Mouse (Mus musculus) MEL-GATA-1-ER (cell line): ENCODE data around the gene Gatm.

Source experiments
- DNase-seq: peaks from one replicate; pipeline ENCODE4 v3.0.0-alpha.2; 2012; ENCODE audit warnings: low read depth; ENCODE audit errors: extremely low read depth

Gene Gatm

DNA sequence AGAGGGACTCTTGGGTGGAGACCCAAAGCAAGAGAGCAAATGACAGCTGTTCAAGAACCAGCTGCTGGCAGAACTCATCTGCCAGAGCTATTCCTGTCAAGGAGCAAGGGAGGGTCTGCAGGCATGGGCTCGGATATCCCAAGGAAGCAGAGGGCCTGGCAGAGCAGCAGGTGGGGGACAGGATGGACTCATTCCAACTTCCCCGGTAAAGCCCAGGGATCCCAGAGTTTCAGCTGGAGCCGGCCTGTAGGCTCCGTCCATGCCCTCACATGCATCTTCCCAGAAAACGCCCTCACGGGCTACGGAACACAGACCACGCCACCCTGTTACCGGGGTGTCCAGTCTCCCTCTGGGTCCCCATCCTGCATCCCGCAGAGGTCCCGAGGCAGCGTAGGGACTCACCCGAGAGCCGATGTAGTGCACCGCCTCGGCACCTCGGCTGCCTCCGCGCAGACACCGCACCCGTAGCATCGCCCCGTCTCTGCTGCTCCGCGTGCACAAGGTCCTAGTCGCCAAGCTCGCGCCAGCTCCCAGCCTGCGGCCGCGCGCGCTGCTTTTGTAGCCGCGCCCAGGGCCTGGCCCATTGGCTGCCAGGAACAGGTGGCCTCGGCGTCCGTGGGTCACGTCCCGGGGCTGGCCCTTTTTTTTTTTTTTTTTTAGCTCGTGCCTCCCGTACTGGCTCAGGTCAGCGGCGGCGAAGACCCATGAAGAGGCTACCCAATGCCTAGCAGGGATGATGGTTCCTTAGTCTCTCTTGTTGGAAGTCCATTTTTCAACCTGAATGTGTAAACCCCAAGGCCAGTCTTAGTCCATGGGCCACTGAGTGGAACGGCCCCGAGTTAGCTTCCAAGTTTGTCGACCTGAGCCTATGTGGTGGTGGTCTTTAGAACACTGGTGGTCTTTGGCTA lies at the start of gene Gatm:
Gene Gatm, minus strand, starts transcription at position 558 of the 908 bp plus-strand sequence.
- DNase-seq: no peak

DNA sequence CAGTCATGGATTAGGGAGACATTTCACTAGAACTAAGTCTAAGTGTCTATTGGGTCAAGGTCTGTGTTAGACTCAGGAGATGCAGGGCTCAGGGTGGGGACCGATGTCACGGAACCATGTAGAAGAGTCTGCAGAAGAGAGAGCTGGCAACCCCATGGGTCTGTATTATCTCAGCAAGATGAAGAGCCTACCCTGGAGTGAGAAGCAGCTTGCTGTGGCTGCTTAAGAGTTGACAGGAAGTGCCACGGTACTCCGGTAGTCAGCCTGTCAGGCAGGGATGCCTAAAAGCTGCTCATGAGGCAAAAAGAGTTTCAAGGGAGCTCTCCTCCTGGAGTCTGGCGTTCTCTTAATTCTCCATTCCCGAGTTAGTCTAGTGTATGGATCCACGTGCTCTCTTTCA lies 48.7 kb upstream of the Gatm start:
- no peak for DNase-seq

DNA sequence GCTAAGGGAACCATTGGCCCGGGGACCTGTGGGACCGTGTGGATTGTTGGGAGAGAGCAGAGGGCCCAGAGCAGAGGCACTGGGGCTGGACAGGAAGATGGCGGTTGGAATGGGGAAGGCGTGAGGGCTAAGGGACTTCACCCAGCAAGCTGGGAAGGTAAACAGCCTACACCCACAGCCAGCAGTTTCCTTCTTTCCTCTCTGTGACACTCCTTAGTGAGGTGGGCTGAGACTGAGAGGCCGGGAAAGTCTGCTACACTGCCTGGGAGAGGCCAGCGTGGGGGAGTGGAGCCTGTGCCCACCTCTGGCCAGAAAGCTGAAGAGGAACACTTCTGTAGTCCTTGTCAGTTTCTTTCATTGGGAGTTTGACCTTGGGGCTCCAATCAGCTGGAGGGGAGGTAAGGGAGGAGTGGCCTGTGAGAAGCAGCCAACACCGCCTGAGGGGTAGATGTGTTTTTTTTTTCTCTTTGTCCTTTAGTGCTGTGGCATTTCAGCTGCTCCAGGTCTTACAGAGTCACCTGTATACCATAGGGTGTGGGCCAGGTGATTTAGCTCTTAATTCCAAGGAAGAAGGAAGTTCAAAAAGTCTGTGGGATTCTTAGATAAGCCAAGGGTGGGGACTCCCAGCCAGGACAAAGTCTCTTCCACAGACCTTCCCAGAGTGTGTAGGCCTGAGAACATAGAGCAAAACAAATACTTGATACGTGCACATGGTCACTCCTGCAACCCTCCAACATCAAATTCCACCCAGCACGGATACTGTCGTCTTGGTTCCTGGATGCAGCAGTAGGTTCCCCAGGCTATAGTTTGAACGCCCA lies 46.8 kb upstream of the Gatm start:
- DNase-seq: no peak

DNA sequence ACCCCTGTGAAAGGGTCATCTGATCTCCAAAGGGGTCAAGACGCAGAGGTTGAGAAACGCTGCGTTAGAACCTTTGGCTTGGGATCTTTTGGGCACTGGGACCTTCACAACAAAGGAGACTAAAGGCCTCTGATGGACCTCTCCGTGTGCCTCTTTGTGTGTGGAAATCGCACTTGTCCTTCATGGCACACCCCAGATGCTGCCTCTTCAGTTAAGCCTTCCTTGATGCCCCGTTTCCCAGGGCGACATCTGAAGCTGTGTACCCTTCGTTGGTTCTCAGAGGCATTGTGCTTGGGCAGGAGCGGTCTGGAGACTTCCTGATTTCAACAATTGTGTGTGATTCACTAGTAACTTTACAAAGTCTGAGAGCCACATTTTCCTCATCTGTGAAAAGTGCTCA lies 45.7 kb upstream of the Gatm start:
- no peak for DNase-seq

DNA sequence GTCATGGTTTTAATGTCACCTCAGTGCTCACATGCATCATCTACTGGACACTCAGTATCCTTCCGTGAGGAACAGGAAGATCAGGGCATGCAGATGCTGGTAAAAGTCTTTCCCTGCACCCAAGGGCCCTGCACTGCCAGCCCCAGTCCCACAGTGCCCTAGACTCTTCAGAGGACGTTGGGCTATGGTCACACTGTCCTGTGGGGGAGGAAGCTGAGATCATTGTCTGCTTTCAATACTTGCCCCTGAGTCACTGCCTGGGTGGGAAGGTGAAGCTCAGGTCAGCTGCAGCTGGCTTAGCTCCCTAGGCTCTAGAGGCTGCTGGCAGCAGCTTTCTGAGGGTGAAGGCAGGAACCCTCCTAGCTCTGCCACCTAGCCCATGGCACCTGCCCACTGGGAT lies 44.9 kb upstream of the Gatm start:
- no peak for DNase-seq

DNA sequence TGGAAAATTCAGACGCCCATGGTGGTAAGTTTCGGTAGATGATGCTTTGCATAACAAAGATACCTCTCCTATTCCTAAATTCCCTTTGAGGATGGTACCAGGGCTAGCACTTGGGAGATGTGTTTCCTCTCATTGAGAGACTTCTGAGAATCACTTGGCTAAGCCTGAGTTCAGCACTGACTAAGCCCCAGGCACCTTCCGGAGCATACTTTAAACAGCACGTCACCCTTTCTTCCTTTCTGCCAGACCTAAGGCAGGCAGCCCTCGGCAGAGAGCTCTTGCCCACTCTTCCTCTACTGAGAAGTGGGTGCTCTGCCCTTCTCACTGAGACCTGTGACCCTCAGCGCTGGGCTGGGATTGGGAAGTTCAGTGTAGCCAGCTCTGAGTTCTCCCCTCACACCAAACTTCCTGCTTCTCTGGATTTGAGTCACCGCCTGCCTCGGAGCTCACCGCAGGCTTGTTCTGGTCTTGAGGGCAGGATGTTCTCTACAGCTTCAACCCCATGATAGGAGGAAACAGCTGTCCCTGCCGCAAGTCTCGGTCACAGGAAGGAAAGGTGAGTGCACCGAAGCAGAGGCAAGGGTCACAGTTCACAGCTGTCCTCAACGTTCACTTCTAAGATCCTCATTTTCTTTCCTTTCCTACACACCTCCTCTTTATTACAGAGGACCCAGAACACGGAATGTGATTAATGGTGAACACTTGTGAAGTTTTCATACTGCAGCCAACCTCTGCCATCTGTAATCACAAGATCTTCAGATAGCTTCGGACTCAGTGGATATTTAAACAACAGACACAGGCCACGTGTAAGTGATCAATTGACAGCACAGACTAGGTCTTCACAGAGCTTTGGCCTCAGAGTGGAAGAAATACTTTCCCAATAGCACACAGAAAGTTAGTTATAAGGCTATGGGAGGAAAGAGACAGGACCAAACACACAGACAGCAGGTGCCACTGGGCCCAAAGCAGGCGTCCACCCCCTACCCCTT lies 41.3 kb upstream of the Gatm start:
- DNase-seq: no peak

DNA sequence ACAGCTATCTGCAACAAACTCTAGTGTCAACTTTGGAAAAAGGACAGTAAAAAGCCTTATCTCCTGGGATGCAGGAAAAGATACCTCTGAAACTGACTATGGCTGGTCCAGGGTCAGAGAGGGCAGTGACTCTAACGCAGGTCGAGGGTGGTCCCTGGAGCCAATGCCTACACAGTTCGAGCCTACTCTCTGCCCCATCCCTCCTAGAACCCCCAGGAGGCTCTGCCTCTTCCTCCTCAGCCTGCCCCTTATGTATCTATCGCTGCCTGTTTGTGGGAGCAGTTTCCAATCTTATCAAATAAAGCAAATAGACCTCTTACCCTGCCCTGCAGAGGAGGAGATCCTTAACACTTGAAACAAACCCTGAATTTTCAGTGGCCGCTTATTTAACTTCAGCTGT lies 27.6 kb upstream of the Gatm start:
- DNase-seq: no peak

DNA sequence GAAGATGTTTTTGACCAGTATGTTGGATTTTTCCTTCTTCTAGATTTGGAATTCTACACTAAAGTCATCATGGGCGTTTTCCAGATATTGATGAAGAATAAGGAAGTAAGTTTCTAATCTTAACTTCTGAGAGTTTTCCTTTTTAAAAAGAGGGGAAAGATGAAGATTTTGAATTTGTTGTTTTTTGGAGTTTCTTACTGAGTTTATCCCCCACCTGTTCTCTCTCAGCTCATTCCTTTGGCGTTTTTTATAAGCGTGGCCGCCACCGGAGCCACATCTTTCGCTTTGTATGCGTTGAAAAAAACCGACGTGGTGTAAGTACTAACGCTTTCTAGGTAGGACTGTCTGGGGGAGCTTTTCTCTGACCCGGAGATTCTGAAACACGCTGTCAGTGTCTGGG lies 26.9 kb upstream of the Gatm start:
- DNase-seq: no peak

DNA sequence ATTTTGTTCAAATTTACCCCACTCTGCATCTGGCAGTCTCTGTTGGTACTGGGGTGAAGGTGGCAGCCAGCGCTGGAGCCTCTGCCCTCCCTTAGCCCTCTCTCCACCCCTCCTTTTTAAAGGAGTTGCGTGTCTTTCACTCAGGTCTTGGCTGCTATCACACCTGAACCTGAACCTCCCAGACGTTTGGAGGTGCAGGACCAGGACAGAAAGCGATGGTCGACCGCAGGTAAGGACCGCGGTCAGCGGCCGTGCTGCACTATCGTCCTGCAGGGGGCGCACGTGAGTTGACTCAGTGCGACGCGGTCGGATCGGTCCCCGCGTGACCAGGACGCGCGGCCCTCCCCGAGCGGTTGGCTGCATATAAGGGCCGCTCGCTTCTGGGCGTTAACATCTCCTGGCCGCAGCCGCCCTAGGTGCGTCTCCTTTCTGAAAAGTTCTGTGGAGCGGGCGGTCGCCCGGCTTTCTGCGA lies 26.5 kb upstream of the Gatm start:
- DNase-seq: no peak

DNA sequence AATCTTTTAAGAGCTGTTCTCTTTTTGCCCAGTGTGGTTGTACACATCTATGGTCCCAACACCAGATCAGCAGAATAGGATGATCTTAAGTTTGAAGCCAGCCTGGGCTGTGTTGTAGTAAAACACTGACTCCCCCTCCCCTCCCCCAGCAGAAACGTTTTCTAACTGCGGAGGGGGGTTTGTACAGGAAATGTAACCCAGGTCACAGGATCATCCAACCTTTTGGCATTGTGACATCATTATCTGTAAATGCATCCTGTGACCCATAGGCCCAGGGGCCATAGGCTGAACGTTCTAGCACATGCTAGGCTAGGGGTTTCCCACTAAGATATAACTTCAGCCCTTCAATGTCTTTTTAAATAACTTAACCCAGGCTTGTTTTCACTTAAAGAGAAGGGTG lies 25.6 kb upstream of the Gatm start, which contains the start of gene AA467197:
Gene AA467197, plus strand, starts transcription at position 301 of the 400 bp plus-strand sequence.
- no peak for DNase-seq

DNA sequence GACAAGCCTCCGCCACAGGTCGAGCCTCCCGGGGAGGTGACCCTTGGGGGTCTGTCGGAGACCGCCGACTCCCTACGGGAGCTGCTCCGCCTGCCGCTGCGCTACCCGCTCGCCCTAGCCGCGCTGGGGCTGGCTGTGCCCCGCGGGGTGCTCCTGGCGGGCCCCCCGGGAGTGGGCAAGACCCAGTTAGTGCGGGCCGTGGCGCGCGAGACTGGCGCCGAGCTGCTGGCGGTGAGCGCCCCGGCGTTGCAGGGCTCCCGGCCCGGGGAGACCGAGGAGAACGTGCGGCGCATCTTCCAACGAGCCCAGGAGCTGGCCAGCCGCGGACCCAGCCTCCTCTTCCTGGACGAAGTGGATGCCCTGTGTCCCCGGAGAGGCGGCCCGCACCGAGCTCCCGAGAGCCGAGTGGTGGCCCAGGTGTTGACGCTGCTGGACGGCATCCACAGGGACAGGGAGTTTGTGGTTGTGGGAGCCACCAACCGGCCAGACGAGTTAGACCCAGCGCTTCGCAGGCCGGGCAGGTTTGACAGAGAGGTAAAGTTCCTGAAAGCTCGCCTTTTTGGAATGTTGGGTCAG lies 20.2 kb upstream of the Gatm start:
- no peak for DNase-seq

DNA sequence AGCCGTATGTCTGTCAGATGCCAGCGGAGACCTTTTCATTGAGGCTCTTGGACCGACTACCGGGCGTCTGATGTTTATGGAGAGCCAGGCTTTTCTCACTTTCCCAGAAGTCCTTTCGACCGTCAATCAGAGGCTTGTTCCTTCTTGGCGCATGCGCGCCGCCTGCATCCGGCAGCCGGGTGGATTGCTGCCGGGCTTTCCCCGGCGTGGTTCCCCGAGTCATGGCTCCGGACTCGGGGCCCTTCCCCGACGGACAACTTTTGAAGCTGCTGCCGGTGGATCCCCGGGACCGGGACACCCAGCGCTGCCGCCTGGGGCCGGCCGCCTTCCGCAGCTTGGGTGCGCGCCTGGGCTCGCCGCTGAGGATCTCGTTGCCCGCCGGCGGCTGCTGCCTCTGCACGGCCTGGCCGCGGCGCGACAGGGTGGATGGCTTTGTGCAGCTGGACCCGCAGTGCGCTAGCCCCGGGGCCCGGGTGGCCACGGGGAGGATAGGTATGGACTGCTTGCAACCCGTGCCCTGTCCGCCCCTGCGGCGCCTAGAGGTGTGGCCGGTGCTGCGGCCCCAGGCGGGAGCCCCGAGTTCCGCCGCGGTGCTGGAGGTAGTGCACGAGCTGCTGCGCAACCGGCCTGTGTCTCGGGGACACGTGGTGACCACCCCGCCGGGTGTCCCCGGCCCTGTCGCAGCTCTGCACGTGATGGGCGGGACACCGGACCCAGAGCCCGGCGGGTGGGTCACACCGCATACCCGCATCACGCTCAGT lies 19.5 kb upstream of the Gatm start:
- DNase-seq: peak; percentile 76

DNA sequence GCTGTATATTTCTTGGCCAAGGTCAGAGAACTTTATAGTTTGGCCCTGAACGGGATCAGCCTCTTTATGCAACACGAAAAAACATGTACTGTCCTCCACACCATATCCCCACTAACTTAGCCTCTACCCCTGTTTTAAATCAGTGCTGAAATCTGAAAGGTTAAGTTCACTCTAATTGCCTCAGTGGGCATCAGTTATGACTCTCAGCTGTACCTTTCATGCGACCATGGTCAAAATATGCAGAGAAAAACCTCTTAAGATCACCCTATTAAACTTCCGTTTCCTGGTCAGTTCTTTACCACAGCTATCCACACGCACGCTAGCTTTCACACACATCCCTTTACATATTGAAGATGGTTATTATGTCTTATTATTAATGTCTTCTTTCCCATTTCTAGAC lies 18.8 kb upstream of the Gatm start:
- DNase-seq: no peak

DNA sequence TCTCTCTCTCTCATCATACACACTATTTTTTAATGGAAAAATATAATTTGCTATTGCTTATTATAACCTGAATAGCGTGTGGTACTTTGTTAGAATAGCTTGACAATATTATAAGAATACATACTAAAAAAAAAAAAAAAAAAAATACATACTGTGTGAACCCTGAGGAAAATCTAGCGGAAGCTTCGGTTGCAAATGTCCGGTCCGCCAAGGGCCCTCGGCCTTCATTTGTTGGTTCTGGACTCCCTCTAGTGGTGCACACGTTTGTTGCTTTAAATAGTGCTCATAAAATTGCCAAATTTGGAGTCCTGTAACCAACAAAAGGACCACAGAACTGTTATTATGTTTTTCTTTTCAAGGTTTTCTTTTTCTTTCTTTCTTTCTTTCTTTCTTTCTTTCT lies 17.9 kb upstream of the Gatm start:
- no peak for DNase-seq

DNA sequence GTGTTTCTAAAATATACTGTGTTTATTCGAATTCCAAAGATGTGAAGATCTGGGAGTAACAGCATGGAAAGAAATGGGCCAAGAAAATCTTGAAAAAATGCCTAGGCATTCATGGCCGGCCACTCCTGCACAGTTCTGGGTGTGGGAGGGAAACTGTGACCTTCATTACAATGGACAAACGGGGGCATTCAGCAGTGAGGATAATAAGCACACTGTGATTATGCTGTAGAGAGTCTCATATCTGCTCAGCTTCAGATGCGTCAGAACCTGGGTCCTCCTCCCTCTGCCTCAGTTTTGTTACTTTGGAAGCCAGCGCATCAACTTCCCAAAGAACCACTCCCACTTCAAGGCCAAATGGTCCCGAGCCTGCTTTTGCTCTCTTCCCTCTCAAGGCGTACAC lies 14.8 kb upstream of the Gatm start:
- no peak for DNase-seq

DNA sequence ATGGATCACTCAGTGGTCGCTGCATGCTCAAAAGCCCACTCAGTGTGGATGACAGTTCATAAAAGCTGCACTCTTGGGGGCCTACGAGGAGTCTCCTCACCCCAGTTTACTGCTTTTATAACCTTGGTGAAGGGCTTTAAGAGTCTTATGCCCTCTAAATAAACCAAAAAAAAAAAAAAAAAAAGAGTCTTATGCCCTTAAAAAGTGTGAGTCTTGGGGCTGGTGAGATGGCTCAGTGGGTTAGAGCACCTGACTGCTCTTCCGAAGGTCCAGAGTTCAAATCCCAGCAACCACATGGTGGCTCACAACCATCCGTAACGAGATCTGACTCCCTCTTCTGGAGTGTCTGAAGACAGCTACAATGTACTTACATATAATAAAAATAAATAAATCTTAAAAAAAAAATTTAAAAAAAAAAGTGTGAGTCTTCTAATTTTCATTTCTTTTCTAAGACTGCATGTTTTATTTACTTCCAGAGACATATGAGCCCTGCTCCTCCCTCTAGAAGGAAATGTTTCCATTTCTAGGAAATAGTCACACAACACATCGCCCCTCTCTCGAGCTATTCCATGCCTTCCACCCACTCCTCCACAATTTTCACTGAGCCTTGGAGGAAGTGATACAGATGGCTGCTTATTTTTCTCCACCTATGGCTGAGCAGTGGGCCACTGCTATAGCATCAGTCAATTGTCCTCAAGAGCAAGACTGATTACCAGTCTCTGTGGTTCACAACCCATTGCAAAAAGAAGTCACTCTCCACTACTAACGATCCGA lies 10.4 kb upstream of the Gatm start:
- DNase-seq: no peak

DNA sequence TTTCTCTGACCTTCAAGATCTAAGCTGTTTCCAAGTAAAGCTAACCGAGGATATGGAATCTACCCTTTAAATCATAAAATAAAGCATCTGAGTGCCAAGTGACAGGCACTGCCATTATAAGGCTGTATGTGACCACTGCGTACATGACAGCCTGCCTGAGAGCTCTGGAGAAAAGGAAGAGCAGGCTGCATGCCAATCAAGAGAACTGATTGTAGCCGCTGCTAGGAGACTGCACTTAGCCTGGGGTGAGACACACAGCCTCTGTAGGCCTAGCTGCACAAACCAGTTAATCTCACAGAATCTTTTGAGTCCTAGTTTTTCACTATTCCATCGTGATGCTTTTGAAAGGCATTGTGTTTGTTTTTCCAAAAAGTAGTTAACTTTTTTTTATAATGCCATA lies 7.6 kb upstream of the Gatm start:
- DNase-seq: no peak

DNA sequence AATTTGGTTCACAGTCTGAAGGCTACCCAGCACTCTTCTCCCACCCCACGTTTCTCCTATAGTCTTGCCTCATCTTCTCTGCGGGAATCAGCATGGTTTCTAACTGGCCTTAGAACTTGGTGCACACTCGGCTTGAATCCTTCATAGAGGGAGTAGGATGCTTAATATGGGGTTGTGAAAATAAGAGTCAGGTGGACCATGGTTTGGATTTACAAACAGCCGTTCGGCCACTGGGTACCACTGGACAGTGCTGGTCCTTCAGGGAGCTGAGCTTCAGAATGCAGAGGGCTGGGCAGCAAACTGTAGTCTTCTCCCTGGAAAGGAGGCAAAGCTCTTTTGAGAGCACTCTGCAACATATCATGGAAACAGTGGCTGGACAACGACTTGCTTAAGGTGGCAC lies 6.7 kb upstream of the Gatm start:
- no peak for DNase-seq

DNA sequence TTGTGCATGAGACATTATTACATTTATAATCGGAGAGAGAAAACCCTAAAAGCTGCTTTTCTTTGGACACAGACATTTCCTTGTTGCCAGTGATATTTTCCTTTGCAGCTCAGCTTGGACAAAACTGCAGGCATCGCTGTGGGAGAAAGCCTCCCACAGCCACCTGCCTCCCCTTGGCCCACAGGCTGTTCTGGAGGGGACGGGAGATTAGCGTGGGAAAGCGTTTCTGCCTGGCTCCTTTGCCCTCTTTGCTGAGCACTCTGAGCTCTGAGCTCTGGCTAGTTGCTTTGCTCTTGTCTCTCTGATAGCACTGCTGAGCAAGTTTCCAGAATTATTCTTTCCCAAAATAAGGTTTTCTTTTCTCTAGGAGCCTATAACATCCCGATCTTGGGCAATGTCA lies 5.1 kb upstream of the Gatm start:
- no peak for DNase-seq

DNA sequence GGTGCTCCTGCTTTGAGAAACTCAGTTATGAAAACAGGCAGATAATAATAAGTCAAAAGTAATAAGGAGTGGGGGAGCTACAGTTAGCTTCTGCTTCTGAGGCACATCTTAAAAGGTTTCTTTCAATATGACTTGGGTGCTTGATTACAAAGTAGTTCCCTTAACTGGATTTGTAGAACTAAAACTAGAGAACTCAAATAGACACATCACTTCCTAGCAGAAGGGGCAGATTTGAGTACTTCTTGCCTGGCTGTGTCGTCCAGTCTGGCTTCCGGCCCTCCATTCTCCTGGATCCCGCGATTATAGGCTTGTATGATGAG lies 511 bp upstream of the Gatm start:
- no peak for DNase-seq
